Mouse (Mus musculus) limb, embryonic 10.5 days (tissue): Measurements from ENCODE around the gene Snx5. TPM values are rescaled to one million over a fixed set of nuclear protein-coding genes. Genes with fewer than 3 reads are reported as not detected.

Experiments
- DNase-seq: peaks from one replicate; pipeline ENCODE4 v3.0.0-alpha.2; 2017; ENCODE audit warnings: low spot score
- H3K27ac ChIP-seq: fragments of 300-500 bp; sonication (generic); 2 replicates; pipeline ENCODE4 v1.5.1; 2016; ENCODE audit warnings: mild to moderate bottlenecking
- H3K27me3 ChIP-seq: fragments of 300-500 bp; sonication (generic); 2 replicates; pipeline ENCODE4 v1.6.1; 2016; ENCODE audit warnings: low read depth, mild to moderate bottlenecking; ENCODE audit not compliant: poor library complexity, severe bottlenecking
- H3K36me3 ChIP-seq: fragments of 300-500 bp; sonication (generic); 2 replicates; pipeline ENCODE4 v1.6.1; 2016; ENCODE audit warnings: mild to moderate bottlenecking, moderate library complexity
- H3K4me1 ChIP-seq: fragments of 300-500 bp; sonication (generic); 2 replicates; pipeline ENCODE4 v1.6.1; 2016
- H3K4me3 ChIP-seq: fragments of 300-500 bp; sonication (generic); 2 replicates; pipeline ENCODE4 v1.5.1; 2016; ENCODE audit warnings: mild to moderate bottlenecking, moderate library complexity
- H3K9me3 ChIP-seq: fragments of 300-500 bp; sonication (generic); replicated peaks from 2 replicates; pipeline ENCODE4 v1.6.1; 2016; ENCODE audit warnings: mild to moderate bottlenecking
- WGBS: fragments of 180-500 bp; shearing (Covaris S2); methylation state at CpG from one replicate; pipeline ENCODE4 v1.1.7; 2016; 5-methylcytosine and 5-hydroxymethylcytosine counted together
- polyA plus RNA-seq: library from polyadenylated mRNA; unstranded; fragments of >200 nt; fragmentation: Nextera tagmentation; extraction: Ambion mirVana; gene quantifications from 2 replicates; pipeline ENCODE4 v1.2.1, GENCODE M21; 2016

Gene Snx5
- polyA plus RNA-seq = 140 and 144 TPM in 2 replicates

DNA sequence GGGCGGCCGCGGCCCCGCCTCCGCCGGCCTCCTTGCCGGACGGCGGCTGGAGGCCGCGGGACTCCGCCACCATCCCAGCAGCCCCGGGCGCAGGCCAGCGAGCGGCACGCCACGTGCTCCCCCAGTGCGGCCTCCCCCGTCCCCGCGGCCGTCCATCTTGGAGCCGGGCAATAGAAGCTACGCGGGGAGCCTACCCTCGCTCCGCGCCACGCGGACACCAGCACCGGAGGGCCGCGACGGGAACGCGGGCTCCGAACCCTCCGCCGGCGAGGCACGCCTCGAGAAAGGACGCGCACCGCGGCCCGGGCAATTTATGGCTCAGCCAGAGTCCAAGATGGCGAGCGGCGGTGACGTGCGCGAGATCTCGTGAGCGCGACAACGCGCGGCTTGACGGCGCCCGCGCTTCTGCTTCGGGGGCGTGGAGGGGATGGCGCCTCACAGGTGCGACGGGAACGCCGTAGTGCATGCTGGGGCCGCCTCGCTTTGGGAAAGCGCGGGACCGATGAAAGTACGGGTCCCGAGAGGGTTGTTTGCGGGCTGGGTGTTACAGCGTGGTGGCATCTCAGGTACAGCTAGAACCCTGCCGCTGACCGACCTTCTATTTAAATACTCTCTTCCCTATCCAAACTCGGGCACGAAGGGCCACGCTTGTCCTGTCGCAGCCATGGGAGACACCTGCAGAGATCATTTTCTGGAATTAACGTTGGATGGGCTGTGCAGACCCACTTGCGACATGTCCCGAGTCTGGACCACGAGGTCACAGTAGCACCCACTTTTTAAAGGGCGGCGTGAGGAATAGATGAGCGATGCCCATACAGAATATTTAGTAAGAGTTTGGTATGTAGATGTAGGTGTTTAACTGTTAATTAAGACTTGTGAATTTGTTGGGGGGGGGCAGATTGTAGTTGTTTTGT lies at the start of gene Snx5, which contains the start of gene Mgme1:
Gene Snx5, minus strand, starts transcription at position 400 of the 914 bp plus-strand sequence.
Gene Mgme1, plus strand, starts transcription at position 157 of the 914 bp plus-strand sequence.
- WGBS = under 1% methylated on average over 91 of the region's 93 CpGs
- Histone ChIP-seq H3K27me3 (no peaks in the 10 kb centered on the region), H3K4me3 (peak within 1 kb of the TSS; percentile 90), H3K4me1 (peaks cover 33% of the 10 kb centered on the region), H3K9me3 (no peaks in the 10 kb centered on the region), H3K27ac (peak within 1 kb of the TSS; percentile 97), H3K36me3 (peaks cover 32% of the 10 kb centered on the region)
- peak; percentile 97 for DNase-seq

DNA sequence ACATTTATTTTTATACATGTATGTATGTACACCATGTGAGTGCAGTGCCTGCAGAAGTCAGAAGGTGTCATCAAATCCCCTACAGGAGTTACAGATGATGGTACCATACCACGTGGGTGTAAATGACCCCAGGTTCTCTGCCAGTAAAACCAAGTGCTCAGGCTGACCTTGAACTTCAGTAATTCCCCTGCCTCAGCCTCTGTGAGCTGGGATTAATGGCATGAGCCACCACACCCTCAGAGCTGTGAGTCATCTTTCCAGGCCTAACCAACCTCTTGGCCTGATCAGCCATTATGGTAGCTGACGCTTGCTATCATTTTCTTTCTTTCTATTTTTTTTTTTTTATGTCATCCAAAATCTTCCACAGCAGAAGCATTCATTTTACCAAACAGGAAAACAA lies 40.7 kb upstream of the Snx5 start:
- no peak for DNase-seq
- 86% methylated on average over 2 of the region's 2 CpGs for WGBS
- H3K9me3 ChIP-seq = no peaks in the 10 kb centered on the region

DNA sequence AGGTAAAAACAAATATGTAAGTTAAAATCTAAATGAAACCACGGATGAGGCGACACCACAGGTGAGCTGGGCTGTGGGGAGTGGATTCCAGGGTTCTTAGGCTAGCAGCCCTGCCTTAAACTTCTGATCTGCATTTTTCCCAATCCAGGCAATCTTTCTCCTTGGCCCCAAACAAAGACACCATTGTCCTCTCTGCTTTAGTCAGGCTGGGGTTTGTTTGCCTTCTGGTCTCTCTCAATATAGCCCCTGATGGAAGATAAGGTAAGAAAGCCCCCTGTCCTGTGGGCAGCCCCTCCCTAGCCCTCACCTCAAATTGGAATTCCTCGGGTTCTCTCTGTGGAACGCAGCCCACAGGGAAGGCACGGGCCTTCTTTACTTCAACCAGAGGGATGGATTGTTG lies 39.6 kb upstream of the Snx5 start:
- Histone ChIP-seq H3K27ac (no peak overlapping the region), H3K9me3 (no peaks in the 10 kb centered on the region), H3K4me1 (peaks cover 8% of the 10 kb centered on the region)

More for the DNA sequence above, 40.7 kb upstream of the Snx5 start:
- no peak overlapping the region for H3K27ac ChIP-seq
- H3K4me1 ChIP-seq = no peaks in the 10 kb centered on the region; the same call in 1 of the 2 replicates
- H3K36me3 ChIP-seq = no peaks in the 10 kb centered on the region
- no peak overlapping the region for H3K4me3 ChIP-seq
- no peaks in the 10 kb centered on the region for H3K27me3 ChIP-seq

DNA sequence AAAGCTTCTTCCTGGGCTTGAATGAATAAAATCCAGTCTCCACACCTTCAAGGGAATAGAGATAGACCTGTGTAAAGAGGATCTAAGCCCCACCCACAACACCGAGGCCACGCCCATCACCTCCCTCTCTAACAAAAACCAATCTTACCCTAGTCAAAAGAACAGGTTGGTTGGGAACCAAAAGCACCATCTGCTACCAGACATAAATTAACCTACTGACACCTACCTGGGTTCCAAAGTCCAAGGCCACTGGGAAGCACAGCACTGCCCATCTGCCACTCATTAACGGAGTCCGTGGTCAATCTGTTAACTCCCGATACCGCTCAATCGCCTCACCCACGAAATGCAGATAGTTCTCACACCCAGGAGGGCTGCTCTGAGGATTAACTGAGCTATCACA lies 37.9 kb upstream of the Snx5 start:
- Histone ChIP-seq H3K4me1 (peaks cover 8% of the 10 kb centered on the region), H3K4me3 (no peak overlapping the region), H3K27me3 (no peaks in the 10 kb centered on the region), H3K36me3 (no peaks in the 10 kb centered on the region), H3K27ac (no peak overlapping the region), H3K9me3 (no peaks in the 10 kb centered on the region)
- no peak for DNase-seq
- WGBS = 72% methylated on average over 8 of the region's 8 CpGs

More for the DNA sequence above, 39.6 kb upstream of the Snx5 start:
- Histone ChIP-seq H3K36me3 (no peaks in the 10 kb centered on the region), H3K27me3 (no peaks in the 10 kb centered on the region), H3K4me3 (no peak overlapping the region)
- WGBS = 63% methylated on average over 5 of the region's 5 CpGs
- DNase-seq = no peak

GRCm38 (mm10) chr2:144305721-144306294 lies 35.1 kb upstream of the Snx5 start:
- Histone ChIP-seq H3K4me1 (peaks cover 8% of the 10 kb centered on the region), H3K27ac (no peak overlapping the region), H3K27me3 (no peaks in the 10 kb centered on the region), H3K9me3 (no peaks in the 10 kb centered on the region), H3K4me3 (no peak overlapping the region), H3K36me3 (no peaks in the 10 kb centered on the region)
- 54% methylated on average over 18 of the region's 18 CpGs for WGBS
- no peak for DNase-seq

GRCm38 (mm10) chr2:144301101-144301500 lies 30.4 kb upstream of the Snx5 start:
- no peak for DNase-seq
- no peaks in the 10 kb centered on the region for H3K9me3 ChIP-seq
- H3K27me3 ChIP-seq = no peaks in the 10 kb centered on the region
- WGBS = 96% methylated on average over 11 of the region's 11 CpGs
- H3K4me3 ChIP-seq = no peak overlapping the region
- H3K36me3 ChIP-seq = no peaks in the 10 kb centered on the region
- H3K27ac ChIP-seq = no peak overlapping the region
- peaks cover 6% of the 10 kb centered on the region; the same call in 1 of the 2 replicates for H3K4me1 ChIP-seq

DNA sequence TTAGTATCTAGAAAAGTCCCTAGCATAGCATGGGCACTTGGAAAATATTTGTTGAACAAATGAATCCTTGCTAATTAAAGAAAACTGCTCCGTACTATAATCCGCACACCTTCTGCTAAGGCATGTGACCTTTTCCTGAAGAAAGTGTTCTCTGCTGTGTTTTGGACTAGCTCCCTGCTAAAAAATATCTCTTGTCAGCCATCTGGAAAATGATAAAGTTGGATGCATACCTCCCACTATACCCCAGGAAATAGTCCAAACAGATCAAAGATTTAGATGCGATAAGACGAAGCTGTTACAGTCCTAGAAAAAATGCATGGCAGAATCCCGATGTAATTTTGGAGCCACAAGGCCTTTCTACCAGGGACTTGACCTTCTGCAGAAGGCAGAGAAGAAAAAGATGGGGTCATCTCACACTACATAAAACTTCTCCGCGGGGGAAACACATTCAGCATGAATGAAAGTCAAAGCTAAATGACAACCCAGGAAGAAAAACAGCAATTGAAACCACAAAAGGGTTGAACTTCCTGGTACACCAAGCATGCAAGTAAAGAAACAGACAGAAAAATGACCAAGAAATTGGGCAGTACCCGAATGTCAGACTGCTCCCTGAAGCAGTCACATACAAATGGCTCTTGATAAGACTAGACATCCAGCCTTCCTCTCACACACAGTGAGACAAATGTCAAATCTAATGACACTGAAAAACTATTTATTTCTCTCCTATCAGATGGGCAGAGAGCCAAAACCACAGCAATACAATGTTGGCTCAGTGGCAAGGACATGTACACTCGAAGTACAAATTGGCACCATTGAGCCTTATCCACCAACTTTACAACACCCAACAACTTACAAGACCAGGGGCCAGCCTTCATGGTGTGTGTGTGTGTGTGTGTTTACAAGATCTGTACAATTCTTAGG lies 29.3 kb upstream of the Snx5 start:
- WGBS = 84% methylated on average over 9 of the region's 9 CpGs
- DNase-seq = no peak
- no peaks in the 10 kb centered on the region for H3K4me1 ChIP-seq
- H3K9me3 ChIP-seq = no peaks in the 10 kb centered on the region
- no peak overlapping the region for H3K4me3 ChIP-seq
- H3K36me3 ChIP-seq = no peaks in the 10 kb centered on the region
- H3K27ac ChIP-seq = no peak overlapping the region
- H3K27me3 ChIP-seq = no peaks in the 10 kb centered on the region

DNA sequence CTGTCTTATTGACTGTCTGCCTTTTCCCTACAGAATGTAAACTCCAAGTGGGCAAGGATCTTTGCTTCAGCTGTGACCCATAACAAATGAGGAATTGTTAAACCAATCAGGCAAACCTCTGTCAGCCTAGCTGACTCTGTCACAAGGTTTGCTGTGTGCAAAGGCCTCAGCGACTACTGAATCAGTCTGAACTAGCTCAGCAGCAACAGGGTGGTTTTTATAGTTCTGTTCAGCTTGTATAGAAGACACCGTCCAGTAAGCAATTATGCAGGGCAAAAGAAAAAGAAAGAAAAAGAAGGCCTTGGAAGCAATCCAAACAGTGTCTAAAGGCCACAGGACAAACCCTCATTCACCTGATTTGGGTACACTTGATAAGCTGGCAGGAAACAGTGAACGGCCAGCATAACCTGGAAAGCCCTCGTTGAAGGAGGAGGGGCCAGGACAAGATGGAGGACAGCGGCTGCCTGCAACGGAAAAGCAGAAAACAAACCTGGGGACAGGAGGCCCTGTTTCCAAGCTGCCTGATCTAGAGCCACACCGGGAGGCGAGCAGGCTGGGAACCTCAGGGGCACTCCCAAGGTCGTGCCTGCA lies 24.5 kb upstream of the Snx5 start:
- Histone ChIP-seq H3K4me3 (no peak overlapping the region), H3K27me3 (no peaks in the 10 kb centered on the region), H3K9me3 (no peaks in the 10 kb centered on the region), H3K27ac (no peak overlapping the region), H3K36me3 (no peaks in the 10 kb centered on the region), H3K4me1 (no peaks in the 10 kb centered on the region)
- WGBS = 74% methylated on average over 9 of the region's 9 CpGs
- no peak for DNase-seq

- H3K9me3 ChIP-seq = no peaks in the 10 kb centered on the region
- H3K27me3 ChIP-seq = no peaks in the 10 kb centered on the region
- 89% methylated on average over 11 of the region's 11 CpGs for WGBS
- no peak overlapping the region for H3K27ac ChIP-seq
- no peaks in the 10 kb centered on the region for H3K36me3 ChIP-seq
- no peaks in the 10 kb centered on the region for H3K4me1 ChIP-seq
- no peak overlapping the region for H3K4me3 ChIP-seq
- DNase-seq = no peak
Measured at GRCm38 (mm10) chr2:144291600-144292305, 21.0 kb upstream of the Snx5 start.

- 88% methylated on average over 7 of the region's 7 CpGs for WGBS
- no peak for DNase-seq
- Histone ChIP-seq H3K27ac (no peak overlapping the region), H3K9me3 (no peaks in the 10 kb centered on the region), H3K27me3 (no peaks in the 10 kb centered on the region), H3K4me3 (no peak overlapping the region), H3K36me3 (no peaks in the 10 kb centered on the region), H3K4me1 (no peaks in the 10 kb centered on the region)
Measured at GRCm38 (mm10) chr2:144290321-144290720, 19.6 kb upstream of the Snx5 start.

DNA sequence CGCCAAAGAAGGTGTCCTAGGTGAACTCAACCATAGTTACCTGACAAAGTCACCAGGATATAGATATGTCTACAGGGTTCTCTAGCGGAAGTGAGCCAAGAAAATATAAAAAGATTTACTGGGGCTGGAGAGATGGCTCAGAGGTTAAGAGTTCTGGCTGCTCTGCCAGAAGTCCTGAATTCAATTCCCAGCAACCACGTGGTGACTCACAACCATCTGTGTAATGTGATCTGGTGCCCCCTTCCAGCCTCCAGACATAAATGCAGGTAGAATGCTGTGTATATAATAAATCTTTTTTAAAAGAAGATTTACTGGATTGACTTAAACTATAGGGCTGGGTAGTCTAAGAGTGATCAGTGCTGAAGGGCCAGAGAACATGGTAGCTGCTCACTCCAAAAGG lies 10.7 kb upstream of the Snx5 start:
- no peak for DNase-seq
- Histone ChIP-seq H3K27ac (no peak overlapping the region), H3K27me3 (no peaks in the 10 kb centered on the region), H3K9me3 (no peaks in the 10 kb centered on the region), H3K4me1 (peaks cover 13% of the 10 kb centered on the region), H3K36me3 (peaks cover 41% of the 10 kb centered on the region), H3K4me3 (no peak overlapping the region)
- WGBS = 69% methylated on average over 3 of the region's 3 CpGs

DNA sequence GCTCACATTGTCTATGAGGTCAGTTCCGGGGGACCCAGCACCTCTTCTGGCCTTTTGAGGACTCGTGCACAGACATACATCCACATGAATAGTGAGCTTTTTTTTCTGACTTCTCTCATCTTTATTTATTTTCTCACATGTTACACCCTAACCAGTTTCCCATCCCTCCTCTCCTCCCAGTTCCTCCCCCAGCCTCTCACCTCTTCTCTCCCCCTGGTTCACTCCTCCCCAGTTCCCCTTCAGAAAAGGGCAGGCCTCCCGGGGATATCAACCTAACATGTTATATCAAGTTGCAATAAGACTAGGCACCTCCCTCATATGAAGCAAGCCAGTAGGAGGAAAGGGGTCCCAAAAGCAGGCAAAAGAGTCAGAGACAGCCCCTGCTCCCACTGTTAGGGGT lies 9.9 kb upstream of the Snx5 start:
- no peak for DNase-seq
- H3K27me3 ChIP-seq = no peaks in the 10 kb centered on the region
- 88% methylated on average over 3 of the region's 3 CpGs for WGBS

More for the DNA sequence above, 9.9 kb upstream of the Snx5 start:
- H3K9me3 ChIP-seq = no peaks in the 10 kb centered on the region
- H3K4me3 ChIP-seq = no peak overlapping the region
- no peak overlapping the region for H3K27ac ChIP-seq
- H3K36me3 ChIP-seq = peaks cover 44% of the 10 kb centered on the region
- H3K4me1 ChIP-seq = peaks cover 13% of the 10 kb centered on the region
